Mouse (Mus musculus) right cerebral cortex, postnatal 14 days (tissue): ENCODE data around the gene Snx18.

Experiments used
- DNase-seq: peaks from one replicate; pipeline ENCODE4 v3.0.0; 2022

Snx18 gene

DNA sequence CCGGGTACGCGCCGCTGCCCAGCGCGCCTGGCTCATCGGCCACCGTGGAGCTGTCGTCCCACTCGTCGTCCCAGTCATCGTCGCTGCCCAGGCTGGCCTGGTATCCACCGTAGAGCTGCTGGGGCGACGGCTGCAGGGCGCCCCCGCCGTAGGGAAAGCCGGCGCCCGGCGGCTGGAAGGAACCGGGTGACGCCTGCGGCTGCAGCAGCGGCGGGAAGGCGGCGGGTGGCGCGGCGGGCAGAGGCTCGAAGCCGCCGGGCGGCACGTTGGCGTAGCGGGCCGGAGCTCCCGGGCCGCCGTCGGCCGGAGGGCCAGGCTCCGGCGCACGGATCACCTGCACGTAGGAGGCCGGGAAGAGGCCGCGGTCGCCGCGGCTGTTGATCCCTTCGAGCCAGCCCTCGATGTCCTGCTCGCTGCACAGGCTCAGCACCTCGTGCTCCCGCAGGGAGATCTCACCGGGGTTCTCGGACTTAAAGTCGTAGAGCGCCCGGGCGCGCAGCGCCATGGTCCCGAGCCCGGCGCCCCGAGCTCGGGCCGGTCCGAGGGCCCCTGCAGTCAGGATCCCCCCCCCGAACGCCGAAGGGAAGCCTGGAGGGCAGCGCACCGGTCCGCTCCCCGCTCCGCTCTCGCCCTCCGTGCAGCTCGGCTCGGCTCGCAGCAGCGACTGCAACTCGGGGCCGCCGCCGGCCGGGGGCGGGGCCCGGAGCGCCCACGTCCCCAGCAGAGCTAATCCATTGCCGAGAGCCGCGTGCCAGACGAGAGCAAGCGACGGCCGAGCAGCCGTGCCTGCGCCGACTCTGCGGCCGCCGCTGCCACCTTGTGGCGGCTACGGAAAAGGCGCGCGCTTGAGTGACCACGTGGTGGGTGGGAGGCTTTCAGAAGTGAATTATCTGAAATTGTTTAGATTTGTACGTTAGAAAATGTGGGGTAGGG is at the start of gene Snx18:
Gene Snx18, minus strand, starts transcription at position 674 of the 933 bp plus-strand sequence.
- peak; percentile 95 for DNase-seq

DNA sequence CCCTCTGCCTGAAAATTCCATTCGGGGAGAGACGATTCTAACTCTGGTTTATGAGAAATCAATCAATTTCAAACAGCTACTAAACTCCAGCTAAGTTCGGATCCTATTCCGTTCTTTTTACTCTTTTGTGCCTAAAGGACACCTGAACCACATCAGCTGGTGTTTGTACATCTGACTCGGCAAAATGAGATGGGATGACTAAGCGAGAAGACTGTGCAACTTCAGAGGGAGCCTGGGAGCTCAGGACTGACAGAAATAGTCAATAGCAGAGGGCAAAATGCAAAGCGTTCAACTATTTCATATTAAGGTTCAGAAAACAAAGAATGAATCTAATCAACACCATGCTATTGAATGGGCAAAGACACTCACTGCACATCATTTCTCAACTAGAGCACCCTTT is 45.5 kb upstream of the Snx18 start:
- no peak for DNase-seq

DNA sequence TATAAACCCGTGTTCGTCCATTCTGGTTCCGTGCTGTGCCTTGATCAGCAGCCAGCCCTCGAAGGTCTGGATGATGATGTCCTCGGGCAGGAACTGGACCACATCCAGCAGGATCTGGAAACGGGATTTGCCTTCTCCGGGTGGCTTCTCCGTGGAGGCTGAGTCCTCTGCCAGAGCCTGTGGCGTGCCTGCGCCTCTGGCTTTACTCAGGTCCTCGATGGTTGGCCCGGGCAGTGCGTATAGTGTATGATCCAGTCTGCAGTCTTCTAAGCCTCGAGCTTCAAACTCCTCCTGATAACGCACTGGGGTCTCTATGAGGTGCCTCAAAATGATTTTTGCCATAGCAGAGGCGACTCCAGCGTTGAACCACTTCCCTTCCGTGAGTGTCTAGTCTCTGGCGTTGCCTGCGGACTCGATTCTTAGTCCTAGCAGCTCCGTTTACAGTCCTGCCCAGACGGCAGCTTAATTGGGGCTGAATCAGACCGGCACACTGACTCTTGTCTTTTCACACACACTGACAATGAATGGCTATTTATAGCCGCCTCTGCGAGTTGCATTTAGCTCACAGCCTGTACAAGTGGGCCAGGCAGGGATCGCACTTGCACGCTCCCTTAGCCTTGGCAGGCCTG is 44.9 kb upstream of the Snx18 start, which contains the start of gene Hspb3:
Gene Hspb3, minus strand, starts transcription at position 526 of the 629 bp plus-strand sequence.
- peak; percentile 29 for DNase-seq

DNA sequence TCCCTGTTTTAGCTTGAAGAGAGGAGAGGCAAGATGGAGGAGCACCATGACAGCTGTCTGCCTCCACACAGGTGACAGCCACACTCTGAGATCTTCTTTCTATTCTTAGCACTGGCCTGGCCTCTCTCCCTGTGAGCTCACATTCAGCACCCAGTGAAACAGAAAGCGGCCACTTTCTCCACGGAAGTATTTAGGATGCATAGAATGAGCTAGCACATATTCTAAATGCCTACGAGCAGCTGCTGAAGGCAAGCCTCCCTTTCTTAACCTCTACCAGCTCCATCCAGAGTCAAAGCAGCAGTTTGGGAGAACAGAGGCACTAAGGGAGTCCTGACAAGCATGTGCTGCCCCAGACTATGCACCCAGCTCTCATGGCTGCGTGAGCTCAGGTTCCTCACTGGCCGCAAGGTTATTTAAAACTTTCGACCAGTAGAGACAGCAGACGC is 43.5 kb upstream of the Snx18 start:
- DNase-seq = no peak

DNA sequence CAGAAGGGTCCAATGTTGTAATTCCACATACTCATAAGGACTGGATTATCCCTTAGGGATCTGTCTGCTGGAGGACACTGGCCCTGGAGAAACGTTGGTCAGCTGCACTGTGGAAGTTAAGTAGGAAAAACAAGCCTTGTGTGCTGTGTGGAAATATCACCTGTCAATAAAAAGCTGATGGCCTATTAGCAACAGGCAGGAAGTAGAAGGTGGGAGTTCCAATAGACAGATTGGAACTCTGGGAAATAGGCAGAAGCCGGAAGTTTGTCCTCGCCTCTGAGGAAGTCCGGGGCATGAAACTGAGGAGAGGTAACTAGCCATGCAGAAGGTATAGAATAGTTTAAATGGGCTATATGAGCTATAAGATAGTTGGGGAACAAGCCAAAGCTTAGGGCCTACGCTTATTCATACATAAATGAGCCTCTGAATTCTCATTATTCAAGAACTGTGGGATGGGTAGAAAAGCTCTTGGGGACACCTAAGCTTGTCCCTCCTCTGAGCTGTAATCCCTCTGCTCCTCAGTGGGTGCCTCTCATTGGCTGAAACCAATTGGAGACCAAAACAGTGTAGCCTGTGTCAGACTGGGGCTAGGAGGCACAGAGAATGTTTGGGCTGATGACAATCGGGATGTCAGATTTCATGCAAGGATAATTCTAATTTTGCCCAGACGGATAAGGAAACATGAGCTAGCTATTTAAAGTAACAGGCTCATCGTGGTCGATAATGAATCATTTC is 42.4 kb upstream of the Snx18 start:
- no peak for DNase-seq

DNA sequence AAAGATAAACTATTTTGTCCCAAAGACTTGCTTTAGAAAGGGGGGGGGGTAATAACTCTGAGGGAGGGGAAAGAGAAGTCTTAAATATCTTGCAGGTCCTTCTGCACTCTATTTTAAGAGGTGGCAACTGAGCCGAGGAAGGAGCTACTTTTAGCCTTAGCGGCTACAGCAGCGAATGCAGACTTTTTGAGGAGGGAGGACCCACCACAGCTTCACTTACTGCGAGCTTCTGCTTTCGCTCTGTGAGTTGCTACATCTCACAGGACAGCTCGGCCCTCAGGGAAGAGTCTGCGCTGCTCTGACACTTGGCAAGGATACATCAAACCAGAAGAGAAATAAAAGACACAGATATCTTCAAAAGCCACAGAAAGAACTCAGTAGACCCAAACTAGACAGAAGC is 38.8 kb upstream of the Snx18 start:
- DNase-seq = no peak

DNA sequence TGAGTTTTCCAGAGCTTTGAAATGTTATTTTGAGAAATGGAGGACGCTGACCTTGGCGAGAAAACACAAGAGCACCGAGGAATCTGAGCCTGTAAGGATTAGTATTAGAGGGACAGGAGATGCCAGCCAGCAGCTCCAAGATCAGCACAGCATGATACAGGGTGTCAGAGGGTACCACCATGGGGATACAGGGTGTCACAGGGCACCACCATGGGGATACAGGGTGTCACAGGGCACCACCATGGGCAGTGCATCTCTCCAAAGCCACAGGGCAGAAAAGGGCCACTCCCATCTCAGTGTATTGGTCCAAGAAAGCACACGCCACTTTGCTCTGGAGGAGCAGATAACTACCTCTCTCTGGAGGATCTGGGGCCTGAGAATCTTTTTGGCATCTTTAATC is 38.3 kb upstream of the Snx18 start:
- DNase-seq = no peak

DNA sequence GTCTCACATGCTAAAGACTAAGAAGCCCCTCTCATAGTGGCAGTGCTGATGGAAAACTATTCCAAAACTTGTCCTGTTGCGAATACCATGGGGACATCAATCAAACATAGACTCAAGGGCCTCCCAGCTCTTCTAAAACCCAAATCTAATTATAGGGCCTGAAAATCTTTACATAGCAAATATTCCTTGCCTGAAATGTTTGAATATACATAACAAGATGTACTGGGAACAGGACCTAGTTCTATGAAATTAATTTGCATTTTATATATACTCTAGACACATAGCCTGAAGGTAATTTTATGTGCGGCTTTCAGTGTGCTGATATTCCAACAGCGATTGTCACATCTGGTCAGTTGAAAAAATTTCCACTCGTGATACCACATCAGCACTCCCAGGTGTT is 37.1 kb upstream of the Snx18 start:
- no peak for DNase-seq

DNA sequence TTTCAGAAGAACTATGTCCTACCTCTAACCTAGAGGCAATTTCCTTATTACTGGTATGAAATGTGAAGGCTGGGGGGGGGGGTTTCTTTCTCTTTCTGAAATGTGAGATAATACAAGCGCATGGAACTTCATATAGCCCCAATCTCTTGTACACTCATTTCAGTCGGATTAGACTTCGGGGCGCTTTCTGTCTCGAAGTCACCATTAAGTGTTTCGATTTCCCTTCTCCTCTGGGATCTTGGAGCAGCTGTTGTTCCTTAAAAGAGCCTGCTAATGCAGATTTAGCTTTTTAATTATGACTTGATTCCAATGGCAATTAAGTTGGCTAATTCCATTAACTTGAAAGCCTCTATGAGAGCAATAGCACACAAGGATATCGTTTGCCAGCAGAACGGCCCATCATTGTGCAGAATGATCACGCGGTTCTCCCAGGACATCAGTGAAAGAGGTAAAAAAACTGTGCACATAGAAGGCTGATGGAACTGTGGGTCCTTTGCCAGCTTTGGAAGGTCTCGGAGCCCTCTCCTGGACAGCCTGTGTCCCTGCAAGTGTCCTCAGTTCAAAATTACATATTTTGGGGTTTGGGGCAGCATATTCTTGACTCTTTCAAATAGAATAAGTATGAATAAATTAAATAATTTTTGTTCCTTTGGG is 22.7 kb upstream of the Snx18 start:
- no peak for DNase-seq

DNA sequence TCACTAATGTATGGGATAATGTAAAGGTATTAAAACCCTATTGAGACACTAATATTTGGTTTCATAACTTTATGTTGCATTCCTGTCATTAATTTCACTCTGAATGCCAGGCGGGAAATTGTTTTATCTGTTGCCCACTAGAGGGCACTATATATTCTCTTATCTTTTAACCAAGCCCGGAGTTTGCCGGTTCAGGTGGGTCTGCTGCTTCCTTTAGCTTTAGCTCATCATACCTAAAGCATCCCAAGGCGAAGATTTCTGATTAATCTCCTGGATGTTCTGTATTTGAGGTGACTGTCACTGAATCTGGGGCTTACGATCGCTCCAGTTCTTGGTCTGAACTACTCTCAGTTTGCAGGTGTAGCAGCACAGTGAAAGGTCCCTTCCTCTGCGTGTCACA is 20.6 kb upstream of the Snx18 start:
- no peak for DNase-seq

DNA sequence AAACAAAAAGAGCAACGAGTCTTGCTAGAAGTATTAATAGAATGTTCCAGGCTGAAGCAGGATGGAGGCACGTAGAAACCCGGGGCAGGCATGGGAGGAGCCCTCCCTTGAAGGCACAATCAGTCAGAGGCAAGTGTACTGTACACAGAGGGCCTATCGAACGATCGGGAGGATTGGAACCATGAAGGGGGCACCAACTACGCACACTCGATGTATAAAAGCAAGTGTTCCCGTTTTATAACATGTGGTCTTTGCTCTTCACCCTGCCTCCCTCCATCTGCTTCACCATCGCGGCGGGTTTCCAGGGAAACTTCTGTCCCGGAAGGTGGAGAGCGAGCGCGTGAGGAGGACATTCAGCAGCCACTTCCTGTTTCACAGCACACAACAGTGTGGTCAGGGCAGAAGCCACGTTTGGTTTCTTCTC is 17.4 kb upstream of the Snx18 start:
- DNase-seq = no peak

DNA sequence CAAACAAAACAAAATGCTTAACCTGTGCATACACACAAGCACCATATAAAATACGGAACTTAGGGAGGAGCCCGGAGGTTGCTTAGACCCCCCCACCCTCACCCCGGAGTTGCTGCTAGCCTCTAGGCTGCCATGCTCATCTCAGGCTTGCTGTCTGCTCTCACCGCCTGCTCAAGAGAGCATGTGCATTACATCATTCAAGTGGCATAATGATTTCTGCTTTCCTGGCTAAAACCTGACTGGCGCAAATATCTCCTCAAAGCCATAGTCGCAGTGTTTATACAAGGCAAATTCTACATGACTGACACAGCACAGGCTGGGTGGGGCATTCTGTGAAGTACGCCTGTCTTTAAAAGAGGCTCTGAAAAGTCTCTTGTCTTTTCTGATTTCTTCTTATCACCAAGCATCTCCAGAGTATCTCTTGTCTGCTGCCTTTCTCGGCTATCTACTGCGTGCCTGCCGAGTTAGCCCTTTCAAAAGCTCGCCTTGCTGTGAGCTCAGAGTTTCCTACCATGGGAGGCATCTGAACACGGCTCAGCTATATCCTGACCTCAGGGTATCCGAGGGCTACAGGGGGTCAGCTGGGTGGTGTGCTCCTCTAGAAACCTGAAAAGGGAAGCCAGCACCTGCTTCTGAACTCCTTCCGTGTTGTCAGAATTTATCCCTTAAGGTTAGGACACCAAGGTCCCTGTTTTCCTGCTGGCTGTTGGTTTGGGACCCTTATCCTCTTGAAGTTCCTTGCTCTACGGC is 16.5 kb upstream of the Snx18 start:
- no peak for DNase-seq

DNA sequence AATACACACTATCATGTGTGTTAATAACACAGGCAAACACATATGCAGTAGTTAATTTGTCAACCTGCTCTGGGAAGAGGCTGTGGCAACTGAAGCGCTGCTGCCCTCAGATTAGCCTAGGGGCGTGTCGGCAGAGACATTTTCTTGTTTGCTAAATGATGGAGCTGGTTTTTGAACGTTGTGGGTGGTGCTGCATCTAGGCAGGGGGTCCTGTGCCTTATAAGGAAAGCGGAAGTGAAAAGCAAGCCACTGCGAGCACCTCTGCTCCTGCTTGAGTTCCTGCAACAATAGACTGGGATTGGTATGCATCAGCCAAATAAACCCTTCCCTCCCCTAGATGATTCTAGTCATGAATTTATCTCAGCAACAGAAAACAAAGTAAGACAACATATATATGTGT is 14.1 kb upstream of the Snx18 start:
- DNase-seq = no peak

DNA sequence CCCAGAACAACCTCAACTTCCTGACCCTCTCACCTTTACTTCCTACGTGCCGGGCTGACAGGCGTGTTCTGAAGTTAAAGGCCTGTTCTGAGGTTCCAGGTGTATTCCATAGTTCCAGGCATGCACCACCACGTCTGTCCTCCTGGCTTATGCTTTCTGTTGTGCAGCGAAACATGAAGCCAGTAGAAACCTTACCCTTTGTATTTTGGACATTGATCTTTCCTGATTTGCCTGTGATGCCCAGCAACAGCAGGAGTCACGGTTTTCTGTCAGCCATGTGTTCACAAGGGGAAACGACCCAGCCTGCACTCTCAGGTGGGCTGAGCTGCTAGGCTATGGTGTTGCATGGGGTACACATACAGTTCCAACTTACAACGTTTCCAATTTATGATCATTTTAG is 9.2 kb upstream of the Snx18 start:
- no peak for DNase-seq

DNA sequence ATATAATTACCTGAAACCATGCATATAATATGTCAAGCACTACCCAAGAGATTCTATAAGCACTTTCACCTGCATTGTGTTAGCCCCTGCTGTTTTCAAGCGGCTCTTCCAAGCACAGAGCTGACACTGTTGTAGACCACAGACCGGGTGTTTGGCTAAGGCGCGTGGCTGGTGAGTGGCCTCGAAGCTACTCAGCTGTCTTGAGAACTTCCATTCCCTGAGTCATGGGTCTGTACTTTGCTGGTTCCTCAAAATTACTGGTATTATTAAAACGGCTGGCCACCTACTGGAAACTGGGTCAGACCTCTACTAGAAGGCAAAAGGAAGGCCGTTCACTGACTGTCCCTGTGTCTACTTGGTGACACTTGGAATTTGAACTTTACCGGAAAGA is 4.5 kb upstream of the Snx18 start:
- no peak for DNase-seq

DNA sequence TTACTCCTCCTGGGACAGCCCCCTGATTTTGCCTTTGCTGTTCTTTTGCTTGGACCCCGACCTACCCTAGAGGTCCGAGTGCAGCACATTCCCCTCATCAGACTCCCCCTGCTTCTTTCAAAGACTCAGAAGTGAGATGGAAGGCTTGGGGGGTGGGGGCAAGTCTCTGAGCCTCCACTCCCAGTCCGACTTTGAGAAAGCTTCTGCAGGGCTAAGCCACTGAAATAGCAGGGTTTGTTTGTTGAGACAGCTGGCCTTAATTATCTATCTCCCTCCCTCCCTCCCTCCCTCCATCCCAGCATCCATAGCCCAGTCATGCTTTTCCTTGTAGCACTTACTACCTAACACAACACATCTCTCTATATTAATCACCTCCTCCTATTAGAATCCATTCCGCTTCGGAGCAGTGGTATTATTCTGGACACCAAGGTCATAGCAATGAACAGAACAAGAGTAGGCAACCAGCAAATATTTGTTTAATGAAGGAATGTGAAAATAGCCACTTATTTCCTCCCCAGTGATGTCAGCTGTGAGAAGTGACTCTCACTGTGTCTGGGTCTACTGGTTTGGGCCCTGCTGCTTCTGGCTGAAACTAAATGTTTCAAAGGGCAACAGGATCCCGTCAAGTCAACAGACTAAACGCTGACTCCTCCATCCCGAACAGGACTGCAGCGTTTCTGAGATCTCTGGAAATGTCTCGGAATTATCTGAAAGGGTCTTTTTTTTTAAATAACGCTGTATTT is 3.9 kb upstream of the Snx18 start:
- no peak for DNase-seq

DNA sequence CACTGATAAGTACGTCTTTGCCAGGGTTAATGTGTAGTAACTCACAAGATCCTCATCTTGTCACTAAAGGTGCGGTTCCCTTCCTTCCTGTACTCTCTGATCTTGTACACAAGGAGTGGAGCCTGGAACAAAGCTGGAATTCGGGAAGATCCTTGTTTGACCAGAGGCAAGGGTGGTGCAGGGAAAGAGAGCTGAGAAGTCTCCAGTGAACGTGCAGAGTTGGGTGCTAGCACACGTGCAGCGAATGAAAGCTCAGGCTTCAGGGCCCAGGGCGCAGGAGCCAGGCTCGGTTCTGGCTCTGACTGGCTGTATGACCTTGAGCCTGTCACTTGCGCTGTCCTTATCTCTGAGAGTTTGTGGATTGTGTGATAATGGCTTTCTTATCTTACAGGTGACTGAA is 639 bp upstream of the Snx18 start:
- DNase-seq = no peak

DNA sequence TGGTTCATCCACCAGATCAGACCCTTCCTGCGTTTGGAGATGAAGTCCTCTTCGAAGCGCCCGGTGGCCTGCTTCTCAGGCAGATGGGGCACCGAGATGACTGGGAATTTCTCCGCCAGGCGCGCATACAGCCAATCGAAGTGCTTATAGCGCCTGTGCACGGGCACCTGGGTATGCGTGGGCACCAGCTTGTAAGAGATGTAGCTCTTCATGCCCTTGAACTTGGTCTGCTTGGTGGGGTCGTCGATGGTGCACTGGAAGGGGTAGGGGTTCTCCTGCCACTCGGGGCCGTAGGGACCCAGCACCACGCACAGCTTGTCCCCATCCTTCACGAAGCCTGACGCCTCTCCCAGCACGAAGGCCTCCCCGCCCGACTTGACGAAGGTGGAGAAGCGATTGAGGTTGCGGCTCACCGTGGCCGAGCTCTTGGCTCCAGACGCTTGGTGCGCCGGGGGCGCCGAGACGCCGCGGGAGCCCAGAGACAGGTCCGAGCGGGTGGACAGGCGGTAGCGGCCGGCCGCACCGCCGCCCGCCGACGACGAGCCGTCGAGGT is 950 bp downstream of the Snx18 start:
- no peak for DNase-seq

DNA sequence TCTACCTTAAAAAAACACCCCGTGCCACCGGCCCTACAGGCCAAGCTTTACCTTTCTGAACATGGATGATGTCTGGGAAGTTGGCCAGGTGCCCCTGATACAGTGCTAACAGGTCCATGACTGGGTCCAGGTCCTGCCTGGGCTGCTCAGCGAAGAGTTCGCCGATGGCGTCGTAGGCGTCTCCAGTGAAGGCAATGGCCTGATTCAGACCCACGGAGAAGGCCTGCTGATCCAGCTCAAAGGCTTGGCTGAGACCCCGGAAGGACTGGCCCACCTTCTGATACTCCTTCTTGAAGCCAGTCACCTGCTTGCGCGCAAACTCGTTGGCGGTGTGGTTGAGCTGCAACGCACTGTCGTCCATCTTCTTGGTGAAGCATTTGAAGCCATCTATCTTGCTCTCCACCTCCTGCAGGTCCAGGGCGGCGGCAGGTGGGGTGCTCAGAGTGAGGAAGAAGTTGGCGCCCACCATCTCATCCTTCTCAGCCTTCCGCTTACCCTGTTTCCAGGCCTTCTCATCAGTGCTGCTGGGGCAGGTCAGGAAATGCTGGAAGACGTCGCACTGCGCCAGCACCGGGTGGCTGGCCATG is 1.5 kb downstream of the Snx18 start:
- DNase-seq = no peak

DNA sequence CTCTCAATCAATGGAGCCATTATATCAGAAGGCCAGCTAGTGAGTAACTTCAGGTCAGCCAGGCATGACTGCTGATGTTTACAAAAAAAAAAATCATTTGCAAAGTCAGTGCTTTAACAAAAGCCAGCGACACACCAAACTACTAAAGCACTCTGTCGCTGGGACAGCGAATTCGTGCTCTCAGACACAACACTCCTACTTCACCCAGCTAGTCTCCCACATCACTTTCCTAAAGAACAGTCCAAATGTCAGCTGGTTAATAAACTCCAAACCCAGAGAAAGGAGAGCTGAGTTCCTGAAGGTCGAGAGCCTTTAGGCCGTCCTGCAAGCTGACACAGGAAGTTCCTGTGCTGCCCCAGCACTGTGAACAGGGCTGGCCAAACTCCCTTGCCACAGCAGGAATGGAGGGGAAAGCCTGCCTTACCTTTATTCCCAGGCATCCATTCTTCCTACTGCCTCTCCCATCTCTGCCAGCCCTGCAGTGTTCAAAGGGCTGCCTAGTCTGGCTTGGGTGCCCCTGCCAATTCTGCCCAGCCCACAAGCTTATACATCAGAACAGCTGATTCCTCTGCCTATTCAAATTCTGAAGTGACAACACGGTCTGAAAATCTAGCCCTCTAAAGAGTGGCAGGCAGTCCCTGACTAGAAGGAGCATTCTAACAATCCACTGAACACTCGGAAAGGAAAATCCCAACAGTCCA is 2.2 kb downstream of the Snx18 start:
- no peak for DNase-seq
